Mouse (Mus musculus): ENCODE data around the gene Scgb3a1.
A peak's percentile ranks its signal among the peaks of the same experiment; 100 is the strongest.

The Scgb3a1 gene

DNA sequence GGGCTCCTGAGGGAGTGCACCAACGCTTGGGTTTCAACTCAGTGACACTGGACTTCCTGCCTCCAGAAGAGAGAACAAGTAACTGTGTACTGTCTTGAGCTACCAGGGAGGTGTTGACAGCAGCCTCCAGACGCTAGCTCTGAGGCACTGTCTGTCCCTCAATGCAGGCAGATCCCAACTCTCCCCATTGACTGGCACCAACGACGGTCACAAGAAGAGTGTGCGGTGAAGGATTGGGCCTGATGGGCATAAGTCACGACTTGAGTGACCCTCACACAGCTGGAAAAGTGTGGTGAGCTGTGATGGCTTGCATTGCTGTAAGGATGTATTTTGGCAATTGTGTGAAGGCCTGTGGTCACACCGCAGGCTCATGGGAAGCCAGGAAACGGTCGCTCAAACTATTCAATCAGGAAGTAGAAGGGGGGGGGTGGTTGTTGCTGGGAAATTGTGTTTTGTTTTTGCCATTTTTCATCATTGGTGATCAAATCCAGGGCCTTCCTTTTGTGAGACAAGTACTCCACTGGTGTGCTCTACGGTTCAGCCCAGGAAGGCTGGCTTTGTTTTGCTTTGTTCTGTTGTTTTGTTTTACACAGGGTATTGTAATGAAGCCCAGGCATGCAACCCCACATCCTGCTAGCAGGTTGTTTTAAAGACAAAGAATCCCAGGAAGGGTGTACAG, 4.5 kb upstream of the Scgb3a1 start:
- DNase-seq (ENCODE audit: inconsistent ontology term): peak; percentile 24

DNA sequence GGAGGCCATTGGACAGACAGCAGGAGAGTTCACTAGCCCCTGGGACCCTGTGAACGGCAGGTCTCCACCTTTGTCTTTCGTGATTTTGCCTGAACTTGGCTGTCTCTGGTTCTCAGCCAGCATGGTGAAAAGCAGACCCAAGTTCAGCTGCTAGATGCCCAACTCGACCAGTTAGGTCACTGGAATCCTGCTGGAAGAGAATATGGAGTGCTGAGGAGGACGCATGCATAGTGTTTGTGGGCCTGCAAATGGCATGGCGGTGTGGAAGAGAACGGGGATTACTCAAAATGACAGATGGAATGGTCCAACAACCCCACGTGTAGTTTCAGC, 4.0 kb upstream of the Scgb3a1 start:
- DNase-seq (ENCODE audit: inconsistent ontology term): no peak

DNA sequence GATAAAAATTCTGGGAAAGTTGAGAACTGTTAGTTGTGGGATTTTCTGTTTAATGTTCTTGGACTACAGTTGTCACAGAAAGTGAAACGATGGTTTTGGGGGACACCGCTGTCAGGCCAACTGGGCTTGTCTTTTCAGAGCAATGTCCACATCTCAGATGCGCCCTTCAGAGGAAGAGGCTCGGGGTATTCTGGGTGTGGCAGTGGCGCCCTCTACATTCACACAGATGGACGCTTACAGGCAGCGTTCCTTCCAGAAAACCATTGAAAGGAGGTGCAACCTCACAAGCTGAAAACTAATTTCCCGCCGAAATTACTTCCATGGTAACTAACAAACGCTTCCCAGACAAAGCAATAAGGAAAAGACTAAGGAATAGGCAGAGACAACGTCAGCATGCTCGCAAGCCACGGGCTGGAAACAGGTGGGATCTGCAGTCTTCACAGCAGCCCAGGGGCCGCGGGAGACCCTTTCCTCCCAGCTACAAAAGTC, 1.1 kb upstream of the Scgb3a1 start:
- no peak for DNase-seq (ENCODE audit: inconsistent ontology term)

DNA sequence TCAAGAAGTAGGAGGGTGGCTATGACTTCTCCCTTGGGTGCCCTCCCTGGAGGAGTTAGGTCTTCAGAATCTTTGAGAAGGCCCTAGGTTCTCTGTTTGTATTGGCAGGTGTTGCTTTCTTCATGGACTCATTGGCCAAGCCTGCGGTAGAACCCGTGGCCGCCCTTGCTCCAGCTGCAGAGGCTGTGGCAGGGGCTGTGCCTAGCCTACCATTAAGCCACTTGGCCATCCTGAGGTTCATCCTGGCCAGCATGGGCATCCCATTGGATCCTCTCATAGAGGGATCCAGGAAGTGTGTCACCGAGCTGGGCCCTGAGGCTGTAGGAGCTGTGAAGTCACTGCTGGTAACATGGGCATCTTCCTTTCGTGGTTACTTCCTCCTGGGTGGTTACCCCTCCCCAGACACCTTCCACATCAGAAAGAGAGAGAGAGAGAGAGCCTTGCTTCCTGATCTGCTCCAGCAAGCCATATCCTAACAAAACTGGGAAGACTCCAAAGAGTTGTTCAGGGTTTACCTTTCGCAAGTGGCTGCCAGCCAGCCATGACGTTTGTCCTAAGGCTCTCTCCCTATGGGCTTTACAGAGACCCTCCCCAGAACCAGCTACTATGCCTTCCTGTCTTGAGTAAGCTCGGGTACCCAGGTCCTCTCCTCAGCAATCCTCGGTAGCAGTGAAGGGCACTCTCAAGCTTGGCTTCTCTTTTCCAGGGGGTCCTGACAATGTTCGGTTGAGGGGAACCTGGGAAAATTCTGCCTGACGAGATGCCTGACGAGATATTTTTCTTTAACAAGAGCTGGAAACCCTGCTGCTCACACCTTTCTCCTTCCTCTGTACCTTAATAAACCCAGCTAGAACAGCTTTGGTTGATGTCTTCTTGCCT, 1.1 kb downstream of the Scgb3a1 start:
- no peak for DNase-seq (ENCODE audit: inconsistent ontology term)

DNA sequence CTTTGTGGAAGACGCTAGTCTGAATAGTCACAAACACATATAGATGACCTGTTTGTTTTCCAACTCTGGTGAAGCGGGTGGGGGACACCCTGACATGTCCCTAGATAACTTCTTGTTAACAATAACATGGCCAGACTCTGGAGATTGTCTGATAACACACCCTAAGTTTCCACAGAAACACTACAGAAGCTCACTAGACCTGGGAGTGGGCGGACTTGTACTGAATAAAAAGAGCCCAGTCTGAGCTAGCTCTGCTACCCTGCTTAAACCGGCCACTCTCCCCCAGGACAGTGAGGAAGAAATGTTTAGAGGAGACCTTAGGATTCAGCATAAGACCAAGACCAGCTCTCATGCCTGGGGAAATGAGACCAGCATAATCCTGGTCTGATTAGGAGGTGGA, 2.1 kb downstream of the Scgb3a1 start:
- no peak for DNase-seq (ENCODE audit: inconsistent ontology term)

DNA sequence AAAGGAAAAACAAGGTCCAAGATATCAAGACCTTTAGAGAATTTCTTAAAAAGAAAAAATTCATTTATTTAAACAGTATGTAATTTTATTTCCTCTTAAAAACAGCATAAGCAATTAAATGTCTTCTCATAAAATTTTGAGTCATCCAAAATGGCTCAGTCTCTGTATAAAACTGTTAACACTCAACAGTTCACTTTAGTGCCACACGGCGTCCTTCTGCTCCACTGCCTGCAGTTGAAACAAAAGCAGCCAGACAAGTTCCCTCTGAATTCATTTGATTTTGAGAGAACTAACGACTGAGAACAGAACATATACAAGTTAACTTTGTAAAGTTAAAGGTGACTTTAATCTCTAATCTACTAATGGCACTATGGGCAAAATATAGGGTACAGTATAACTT, 10.0 kb downstream of the Scgb3a1 start:
- no peak for DNase-seq (ENCODE audit: inconsistent ontology term)

DNA sequence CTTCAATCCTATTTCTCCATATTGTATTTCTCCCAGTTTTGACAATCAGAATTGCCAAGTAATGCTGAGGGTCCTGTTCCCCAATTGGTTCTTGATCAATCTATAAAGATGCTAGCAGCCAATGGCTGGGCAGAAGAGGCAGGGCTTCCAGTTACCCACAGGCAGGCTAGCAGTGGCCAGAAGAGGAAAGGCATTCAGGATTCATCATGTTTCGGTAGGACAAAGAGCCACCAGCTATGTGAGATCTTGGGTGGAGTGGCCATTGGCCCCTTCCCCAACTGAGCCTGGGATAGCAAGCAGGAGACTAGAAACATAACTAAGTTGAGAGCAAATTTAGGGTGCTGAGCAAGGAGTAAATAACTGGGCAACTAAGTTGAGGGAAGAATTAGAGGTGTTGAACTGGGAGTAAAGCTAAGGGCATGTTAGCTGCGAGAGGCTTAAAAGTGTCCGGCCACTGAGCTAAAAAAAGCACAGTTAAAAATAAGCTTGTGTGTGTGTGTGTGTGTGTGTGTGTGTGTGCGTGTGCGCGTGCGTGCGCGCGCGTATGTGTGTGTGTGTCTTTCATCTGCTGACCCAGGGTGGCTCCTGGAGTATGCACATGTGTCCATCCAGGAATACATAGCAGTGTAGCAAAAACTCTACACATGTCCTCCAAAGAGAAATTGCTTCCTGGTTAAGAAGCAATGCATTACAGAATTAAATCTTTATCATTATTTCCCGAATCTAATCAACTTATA, 21.0 kb downstream of the Scgb3a1 start:
- no peak for DNase-seq (ENCODE audit: inconsistent ontology term)

DNA sequence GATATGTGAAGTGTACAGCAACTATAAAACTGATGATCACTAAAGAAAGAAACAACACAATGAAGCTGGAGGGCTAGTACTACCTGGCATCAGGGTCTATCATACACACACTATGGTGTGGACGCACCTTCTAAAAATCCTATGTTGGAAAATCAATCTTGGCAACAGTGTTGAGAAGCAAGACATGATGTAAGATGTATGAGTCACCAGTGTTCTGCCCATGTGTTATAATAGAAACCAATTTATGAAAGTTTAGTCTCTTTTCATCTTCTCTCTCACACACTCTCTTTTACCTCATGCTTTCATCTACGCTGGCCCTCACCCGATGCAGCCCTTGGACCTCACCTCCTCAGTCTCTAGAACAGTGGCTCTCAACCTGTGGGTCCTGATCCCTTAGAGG, 31.6 kb downstream of the Scgb3a1 start:
- DNase-seq (ENCODE audit: inconsistent ontology term): no peak

DNA sequence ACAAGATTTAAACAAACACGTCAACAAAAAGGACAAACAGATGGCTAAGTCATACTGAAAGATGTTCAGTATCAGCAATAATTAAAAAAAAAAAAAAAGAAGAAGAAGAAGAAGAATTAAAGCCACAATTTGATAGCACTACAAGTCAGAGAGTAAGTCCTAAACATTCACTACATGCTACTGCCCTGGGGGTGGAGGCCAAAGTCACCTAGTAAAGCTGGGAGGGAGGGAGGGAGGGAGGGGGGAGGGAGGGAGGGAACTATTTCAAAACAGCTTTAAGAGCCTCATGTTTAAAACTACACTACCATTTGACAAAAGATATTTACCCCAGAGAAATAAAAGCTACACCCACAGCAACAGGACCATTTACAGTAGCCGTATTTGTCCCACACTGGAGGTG, 32.3 kb downstream of the Scgb3a1 start:
- DNase-seq (ENCODE audit: inconsistent ontology term): no peak

DNA sequence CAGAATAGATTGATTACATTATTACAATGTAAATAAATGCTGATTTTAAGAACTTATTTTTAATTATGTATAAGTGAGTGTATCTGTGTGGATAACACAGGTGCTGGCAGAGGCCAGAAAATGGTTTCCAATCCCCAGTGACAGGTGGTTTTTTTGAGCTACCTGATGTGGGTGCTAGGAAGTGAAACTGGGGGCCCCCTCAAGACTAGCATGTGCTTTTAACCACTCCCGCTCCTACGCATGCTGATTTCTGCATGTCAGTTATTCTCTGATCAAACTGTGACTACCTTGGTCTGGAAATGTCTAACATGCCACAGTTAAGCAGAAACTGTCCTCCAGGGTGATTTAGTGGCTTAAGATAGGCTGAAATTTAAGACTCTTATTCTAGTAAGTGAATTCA, 33.1 kb downstream of the Scgb3a1 start:
- no peak for DNase-seq (ENCODE audit: inconsistent ontology term)

DNA sequence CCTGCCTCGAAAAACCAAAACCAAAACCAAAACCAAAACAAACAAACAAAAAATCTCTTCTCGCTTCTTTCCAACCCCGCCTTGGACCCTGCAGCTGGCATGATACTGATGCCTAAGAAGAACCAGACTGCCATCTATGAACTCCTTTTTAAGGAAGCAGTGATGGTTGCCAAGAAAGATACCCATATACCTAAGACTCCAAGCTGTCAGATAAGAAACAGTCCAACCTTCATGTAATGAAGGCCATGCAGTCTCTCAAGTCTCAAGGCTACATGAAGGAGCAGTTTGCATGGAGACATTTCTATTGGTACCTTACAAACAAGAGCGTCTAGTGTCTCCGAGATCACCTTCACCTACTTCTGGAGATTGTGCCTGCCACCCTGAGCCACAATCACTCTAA, 34.4 kb downstream of the Scgb3a1 start:
- no peak for DNase-seq (ENCODE audit: inconsistent ontology term)

DNA sequence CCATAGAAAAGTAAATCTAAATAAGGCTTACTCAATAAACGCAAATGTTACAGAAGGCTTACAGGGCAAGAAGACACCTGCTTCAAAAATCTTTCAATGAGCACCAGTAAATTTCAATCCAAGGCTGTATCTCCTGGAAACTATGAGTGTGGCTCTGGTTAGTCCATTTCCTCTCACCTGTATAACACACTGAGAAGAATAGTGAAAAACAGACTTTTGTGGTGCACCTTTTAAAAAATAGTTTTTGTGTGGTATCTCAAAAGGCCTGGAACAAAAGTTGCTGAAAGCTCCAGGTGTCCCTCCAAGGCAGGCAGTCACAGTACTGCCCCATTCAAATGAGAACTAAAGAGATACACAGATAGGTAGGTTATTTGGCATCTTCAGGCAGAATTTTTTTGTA, 35.7 kb downstream of the Scgb3a1 start:
- DNase-seq (ENCODE audit: inconsistent ontology term): no peak

DNA sequence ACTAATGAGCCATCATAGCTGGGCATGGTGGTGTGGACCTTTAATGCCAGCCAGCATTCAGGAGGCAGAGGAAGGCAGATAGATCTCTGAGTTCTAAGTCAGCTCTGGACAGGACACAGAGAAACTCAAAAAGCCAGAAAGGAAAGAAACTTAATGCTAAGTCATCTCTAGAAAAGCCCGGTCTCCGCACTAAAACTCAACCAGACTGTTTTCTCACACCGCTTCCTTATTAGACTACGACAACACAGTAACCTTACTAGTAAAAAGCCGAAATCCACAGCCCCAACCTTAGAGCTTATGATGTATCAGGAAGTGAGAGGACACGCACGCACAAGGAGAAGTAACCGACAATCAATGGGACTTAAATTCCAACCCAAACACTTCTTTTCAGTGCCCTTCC, 38.6 kb downstream of the Scgb3a1 start:
- DNase-seq (ENCODE audit: inconsistent ontology term): no peak

DNA sequence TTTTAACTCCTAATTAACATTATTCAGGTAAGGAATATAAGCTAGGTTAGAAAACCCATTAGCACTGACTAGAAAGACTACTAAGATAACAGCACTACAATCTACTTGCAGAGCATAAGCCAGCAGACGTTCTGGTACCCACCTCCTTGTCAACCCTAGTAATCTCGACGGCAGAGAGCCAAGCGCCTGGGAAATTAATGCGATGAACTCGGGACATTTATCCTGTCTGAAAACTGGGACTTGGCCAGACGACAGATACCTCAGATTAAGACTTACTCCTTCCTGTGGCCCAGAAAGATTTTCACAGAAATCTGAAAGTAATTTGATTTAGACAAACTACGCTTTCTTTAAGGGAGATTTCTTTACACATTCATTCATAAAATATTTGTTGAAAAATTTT, 41.4 kb downstream of the Scgb3a1 start:
- DNase-seq (ENCODE audit: inconsistent ontology term): no peak

DNA sequence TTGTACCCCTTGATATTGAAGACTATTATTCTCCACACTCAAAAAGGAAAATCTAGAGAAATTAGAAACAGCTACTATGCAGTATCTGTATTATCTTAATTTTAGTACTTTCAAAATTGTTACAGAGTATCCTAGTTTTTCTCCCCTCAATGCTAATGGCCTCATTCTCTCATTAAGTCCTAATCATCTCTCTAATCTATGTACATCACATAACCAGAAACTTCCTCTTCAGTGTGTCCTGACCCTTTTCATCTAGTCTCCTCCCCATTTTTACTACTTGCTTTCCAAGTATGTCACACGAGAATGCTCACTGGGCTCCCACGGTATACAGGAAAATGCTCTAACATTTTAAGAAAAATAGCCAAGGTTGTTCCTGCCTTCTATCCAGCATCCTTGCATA, 44.4 kb downstream of the Scgb3a1 start:
- DNase-seq (ENCODE audit: inconsistent ontology term): no peak

DNA sequence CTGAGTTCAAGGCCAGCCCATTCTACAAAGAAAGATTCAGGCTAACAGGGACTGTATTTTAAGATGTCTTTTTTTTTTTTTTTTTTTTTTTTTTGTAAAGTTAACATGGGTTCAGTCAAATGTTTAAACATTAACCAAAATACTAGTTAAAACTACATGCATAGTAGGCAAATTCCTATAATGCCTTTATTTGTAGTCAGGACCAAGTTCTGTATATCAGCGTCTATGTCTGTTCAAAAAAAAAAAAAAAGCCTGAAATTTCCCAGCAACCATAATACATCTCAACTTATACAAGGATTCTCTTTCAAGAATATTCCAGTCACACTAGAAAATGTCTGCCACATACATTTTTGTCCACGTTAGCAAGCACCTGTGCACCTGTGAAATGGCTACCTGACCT, 47.3 kb downstream of the Scgb3a1 start:
- no peak for DNase-seq (ENCODE audit: inconsistent ontology term)

DNA sequence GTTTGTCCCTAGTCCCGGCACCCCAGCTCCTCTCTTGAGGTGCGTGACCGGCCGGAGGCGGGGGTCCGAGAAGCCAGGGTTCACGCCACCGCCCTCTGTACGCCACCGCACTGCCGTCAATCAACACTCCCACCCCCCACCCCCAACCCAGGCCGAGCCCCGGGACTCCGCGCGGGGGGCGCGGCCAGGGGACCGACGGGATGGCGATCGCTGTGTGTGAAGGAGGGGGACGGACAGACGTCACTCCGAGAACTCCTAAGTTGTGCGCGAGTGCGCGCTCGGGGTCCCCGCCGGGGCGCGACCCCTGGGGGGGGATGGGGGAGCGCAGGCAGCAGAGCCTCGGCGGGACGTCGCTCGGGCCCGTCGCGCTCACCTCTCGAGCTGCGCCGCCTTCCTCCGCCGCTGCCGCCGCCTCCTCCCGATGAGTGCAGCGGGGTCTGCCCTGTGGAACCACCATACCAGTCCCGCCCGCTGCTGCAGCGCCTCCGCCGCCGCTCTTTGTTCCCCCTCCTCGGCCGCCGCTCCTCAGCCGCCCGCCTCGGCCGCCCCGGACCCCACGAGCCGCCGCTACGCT, 48.7 kb downstream of the Scgb3a1 start:
- DNase-seq (ENCODE audit: inconsistent ontology term): peak; percentile 50

DNA sequence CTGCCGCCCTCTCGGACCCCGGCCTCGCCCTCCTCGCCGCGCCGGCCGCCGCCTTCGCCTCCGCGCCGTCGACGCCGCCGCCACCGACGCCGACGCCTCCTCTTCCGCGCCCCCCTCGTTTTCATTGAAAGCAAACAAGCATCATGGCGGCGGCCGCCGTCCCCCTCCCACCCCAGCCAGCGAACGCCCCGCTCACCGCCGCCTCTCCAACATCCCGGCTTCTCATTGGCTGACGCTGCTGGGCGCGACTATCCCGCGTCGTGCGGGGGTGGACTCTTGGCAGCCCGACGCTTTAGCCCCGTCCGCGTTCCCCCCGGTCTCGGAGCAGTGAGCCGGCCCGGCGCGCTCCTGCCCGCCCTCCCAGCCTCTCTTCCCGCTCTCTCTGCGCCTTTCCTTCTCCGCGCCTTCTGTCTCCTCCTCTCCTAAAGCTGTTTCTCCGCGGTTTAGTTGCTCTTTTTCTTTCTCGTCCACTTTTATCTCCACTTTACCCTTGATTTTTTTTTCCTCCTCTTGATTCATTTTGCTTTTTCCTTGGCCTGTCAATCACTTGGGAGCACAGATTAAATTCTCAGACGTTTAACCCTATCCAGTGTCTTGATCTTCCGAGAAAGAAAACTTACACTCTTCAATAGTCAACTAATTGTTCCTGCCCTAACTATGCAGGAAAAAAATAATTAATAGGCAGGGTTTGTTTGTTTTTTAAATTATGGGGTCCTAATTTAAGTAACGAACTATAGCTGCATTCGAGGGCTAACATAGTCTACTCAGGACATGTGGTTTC, 49.3 kb downstream of the Scgb3a1 start, which contains the start of gene Cnot6:
Gene Cnot6 (minus strand): TSS at position 169 of the 781 bp plus-strand sequence.
- peak; percentile 100 for DNase-seq (ENCODE audit: inconsistent ontology term)

DNA sequence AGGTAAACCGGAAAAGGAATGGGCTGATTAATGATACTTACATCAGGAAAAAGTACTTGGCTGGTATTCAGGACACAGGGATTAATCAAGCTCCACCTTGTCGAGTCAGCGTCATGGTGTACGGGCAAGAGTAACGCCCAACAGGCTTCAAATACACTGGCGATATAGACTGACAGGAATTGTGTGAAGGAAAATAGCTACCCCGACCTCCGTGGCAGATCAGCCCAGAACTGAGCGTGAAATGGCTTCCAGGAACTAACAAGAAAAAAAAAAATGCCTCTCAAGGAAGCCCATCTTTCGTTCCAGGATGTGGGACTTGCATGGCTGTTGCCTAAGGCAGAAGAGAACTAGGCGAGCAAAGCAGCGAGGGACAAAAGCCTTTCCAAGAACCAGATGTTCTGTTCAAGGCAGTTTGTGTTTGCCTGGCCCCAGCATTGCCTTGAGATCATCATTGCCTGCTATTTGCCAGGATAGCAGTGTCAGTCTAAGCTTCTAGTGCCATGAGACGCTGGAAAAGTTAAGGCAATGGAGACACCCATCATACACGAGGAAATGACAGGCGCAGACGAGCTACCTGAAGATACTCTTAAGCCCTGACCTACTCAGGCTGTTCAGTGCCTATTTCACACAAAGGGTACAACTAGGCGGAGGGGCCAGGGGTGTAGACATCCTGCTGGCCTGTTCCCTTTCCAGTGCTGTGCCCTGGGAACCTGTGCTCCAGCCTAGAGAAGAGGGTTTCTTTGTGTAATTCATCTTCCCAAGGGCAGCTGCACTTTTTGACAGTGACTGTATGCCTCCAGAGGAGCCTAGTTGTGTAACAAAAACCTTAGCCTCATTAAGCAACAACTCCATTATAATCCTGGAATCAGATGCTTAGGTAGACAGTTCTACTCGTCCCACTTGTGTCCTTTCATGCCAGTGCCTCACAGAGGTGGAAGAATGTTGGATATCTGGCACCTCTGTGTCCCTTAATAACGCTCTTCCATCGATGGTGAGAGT, 50.2 kb downstream of the Scgb3a1 start:
- peak; percentile 7 for DNase-seq (ENCODE audit: inconsistent ontology term)
